Mouse (Mus musculus) kidney, postnatal 0 days (tissue): Measurements from ENCODE around the gene Ifitm10. TPM values are rescaled to one million over a fixed set of nuclear protein-coding genes. Genes with fewer than 3 reads are reported as not detected.
A peak's percentile ranks its signal among the peaks of the same experiment; 100 is the strongest.
"Not testable (repeated sequence)": the region's sequence is repeated elsewhere in the genome, so short reads cannot be mapped to it uniquely, and the experiment has no call there.

Source experiments
- ATAC-seq: fragments of 200-750 bp; cut with Nextera tagmentation; replicated peaks from 2 replicates; pipeline ENCODE4 v1.8.0; 2017; ENCODE audit warnings: low read depth, moderate number of reproducible peaks, moderate TSS enrichment, moderate library complexity; ENCODE audit not compliant: low FRiP score
- DNase-seq: peaks from one replicate; pipeline ENCODE4 v3.0.0-alpha.2; 2016; ENCODE audit warnings: low spot score
- H3K27ac ChIP-seq: fragments of 300-500 bp; sonication (generic); 2 replicates; pipeline ENCODE4 v1.5.1; 2014; ENCODE audit warnings: mild to moderate bottlenecking
- H3K27me3 ChIP-seq: fragments of 300-500 bp; sonication (generic); 2 replicates; pipeline ENCODE4 v1.6.1; 2014; ENCODE audit warnings: low read length, mixed read lengths; ENCODE audit not compliant: insufficient read depth
- H3K36me3 ChIP-seq: fragments of 300-500 bp; sonication (generic); 2 replicates; pipeline ENCODE4 v1.6.1; 2014; ENCODE audit warnings: low read length, mixed read lengths; ENCODE audit not compliant: insufficient read depth
- H3K4me1 ChIP-seq: fragments of 300-500 bp; sonication (generic); replicated peaks from 2 replicates; pipeline ENCODE4 v1.6.1; 2014; ENCODE audit warnings: antibody characterized with exemption, low read length, mixed read lengths; ENCODE audit not compliant: insufficient read depth
- H3K4me2 ChIP-seq: fragments of 300-500 bp; sonication (generic); 2 replicates; pipeline ENCODE4 v1.6.1; 2014; ENCODE audit warnings: mild to moderate bottlenecking, low read length, moderate library complexity, mixed read lengths
- H3K4me3 ChIP-seq: fragments of 300-500 bp; sonication (generic); replicated peaks from 2 replicates; pipeline ENCODE4 v1.5.1; 2014; ENCODE audit warnings: low read depth, low read length
- H3K9ac ChIP-seq: fragments of 300-500 bp; sonication (generic); 2 replicates; pipeline ENCODE4 v1.6.1; 2014; ENCODE audit warnings: low read depth, low read length
- H3K9me3 ChIP-seq: fragments of 300-500 bp; sonication (generic); replicated peaks from 2 replicates; pipeline ENCODE4 v1.6.1; 2016; ENCODE audit warnings: low read length, inconsistent platforms, mixed read lengths
- CTCF ChIP-seq: IDR thresholded peaks from 2 replicates; pipeline ENCODE4 v1.5.1; 2016; ENCODE audit warnings: antibody characterized with exemption, low read depth, mild to moderate bottlenecking, moderate library complexity
- WGBS: fragments of 180-500 bp; shearing (Covaris S2); extraction: QIAGEN DNeasy Blood & Tissue Kit; methylation state at CpG from one replicate; pipeline ENCODE4 v1.1.7; 2014; 5-methylcytosine and 5-hydroxymethylcytosine counted together
- polyA plus RNA-seq: library from polyadenylated mRNA; unstranded; fragments of >200 nt; fragmentation: Nextera tagmentation; extraction: Ambion mirVana; gene quantifications from 2 replicates; pipeline ENCODE4 v1.2.1, GENCODE M21; 2015

Gene Ifitm10
- polyA plus RNA-seq, 1 experiment from 2014 or later: 3.6 TPM

GRCm38 (mm10) chr7:142323396-142324117 lies 50.0 kb downstream of the Ifitm10 start:
- H3K9me3 ChIP-seq: no peaks in the 10 kb centered on the region
- no peak overlapping the region for H3K9ac ChIP-seq
- whole genome bisulfite sequencing: 84% methylated on average over 12 of the region's 12 CpGs
- TF ChIP-seq CTCF: no peak
- H3K4me2 ChIP-seq: no peak overlapping the region
- H3K4me3 ChIP-seq: no peak overlapping the region
- no peak for ATAC-seq
- no peaks in the 10 kb centered on the region for H3K36me3 ChIP-seq
- no peaks in the 10 kb centered on the region for H3K27me3 ChIP-seq
- H3K4me1 ChIP-seq: no peaks in the 10 kb centered on the region
- DNase-seq: no peak
- no peak overlapping the region for H3K27ac ChIP-seq

GRCm38 (mm10) chr7:142322641-142323040 lies 50.9 kb downstream of the Ifitm10 start:
- ATAC-seq (no peak), DNase-seq (no peak)
- Histone ChIP-seq H3K4me2 (no peak overlapping the region), H3K9ac (no peak overlapping the region), H3K27ac (no peak overlapping the region), H3K9me3 (no peaks in the 10 kb centered on the region), H3K27me3 (no peaks in the 10 kb centered on the region), H3K4me1 (no peaks in the 10 kb centered on the region), H3K36me3 (no peaks in the 10 kb centered on the region), H3K4me3 (no peak overlapping the region)
- TF ChIP-seq CTCF: no peak
- WGBS: 88% methylated on average over 6 of the region's 6 CpGs

- H3K27ac ChIP-seq, H3K9ac ChIP-seq, H3K36me3 ChIP-seq, H3K4me1 ChIP-seq, H3K9me3 ChIP-seq, H3K4me3 ChIP-seq, ATAC-seq, DNase-seq, H3K27me3 ChIP-seq, H3K4me2 ChIP-seq: not testable (repeated sequence)
- WGBS: 68% methylated on average over 3 of the region's 10 CpGs
Measured at GRCm38 (mm10) chr7:142321637-142322306, 51.8 kb downstream of the Ifitm10 start.

- no peaks in the 10 kb centered on the region for H3K36me3 ChIP-seq
- WGBS: 20% methylated on average over 2 of the region's 2 CpGs
Measured at GRCm38 (mm10) chr7:142320906-142321305, 52.6 kb downstream of the Ifitm10 start.

GRCm38 (mm10) chr7:142319124-142319523 lies 54.4 kb downstream of the Ifitm10 start:
- H3K27me3 ChIP-seq: no peaks in the 10 kb centered on the region
- no peaks in the 10 kb centered on the region for H3K4me1 ChIP-seq
- no peak overlapping the region for H3K27ac ChIP-seq
- no peak overlapping the region for H3K4me2 ChIP-seq
- DNase-seq (no peak), ATAC-seq (no peak)
- 87% methylated on average over 11 of the region's 11 CpGs for WGBS
- H3K4me3 ChIP-seq: no peak overlapping the region
- H3K36me3 ChIP-seq: no peaks in the 10 kb centered on the region
- H3K9ac ChIP-seq: no peak overlapping the region
- H3K9me3 ChIP-seq: no peaks in the 10 kb centered on the region
- no peak for TF ChIP-seq CTCF

More at GRCm38 (mm10) chr7:142320906-142321305, 52.6 kb downstream of the Ifitm10 start:
- no peak for TF ChIP-seq CTCF
- Histone ChIP-seq H3K4me1 (no peaks in the 10 kb centered on the region), H3K9ac (no peak overlapping the region), H3K27me3 (no peaks in the 10 kb centered on the region), H3K27ac (no peak overlapping the region), H3K4me2 (no peak overlapping the region), H3K4me3 (no peak overlapping the region), H3K9me3 (no peaks in the 10 kb centered on the region)
- 0 out of 2 replicates have a peak, but pooled peaks have one; percentile 26 for ATAC-seq
- peak; percentile 82 for DNase-seq

- ATAC-seq (no peak), DNase-seq (no peak)
- no peaks in the 10 kb centered on the region for H3K36me3 ChIP-seq
- no peaks in the 10 kb centered on the region for H3K4me1 ChIP-seq
- TF ChIP-seq CTCF: no peak
- no peaks in the 10 kb centered on the region for H3K27me3 ChIP-seq
- 84% methylated on average over 5 of the region's 5 CpGs for WGBS
- no peak overlapping the region for H3K9ac ChIP-seq
- no peak overlapping the region for H3K27ac ChIP-seq
- H3K4me2 ChIP-seq: no peak overlapping the region
- H3K9me3 ChIP-seq: no peaks in the 10 kb centered on the region
- H3K4me3 ChIP-seq: no peak overlapping the region
Measured at GRCm38 (mm10) chr7:142317216-142317615, 56.3 kb downstream of the Ifitm10 start.
